Mouse (Mus musculus) left cerebral cortex, adult 9 months (tissue): ENCODE measurements around the gene Nkx2-3.

ENCODE experiments used
- DNase-seq, 2 experiments: peaks; one replicate each; pipeline ENCODE4 v3.0.0; 2022; ENCODE audit warnings: low spot score in 2 of 2

Gene Nkx2-3

GRCm38 (mm10) chr19:43605666-43606551, 6.2 kb upstream of the Nkx2-3 start:
- DNase-seq: no peak

- DNase-seq: no peak
These were observed 5.3 kb upstream of the Nkx2-3 start for GRCm38 (mm10) chr19:43606552-43607530.

DNA sequence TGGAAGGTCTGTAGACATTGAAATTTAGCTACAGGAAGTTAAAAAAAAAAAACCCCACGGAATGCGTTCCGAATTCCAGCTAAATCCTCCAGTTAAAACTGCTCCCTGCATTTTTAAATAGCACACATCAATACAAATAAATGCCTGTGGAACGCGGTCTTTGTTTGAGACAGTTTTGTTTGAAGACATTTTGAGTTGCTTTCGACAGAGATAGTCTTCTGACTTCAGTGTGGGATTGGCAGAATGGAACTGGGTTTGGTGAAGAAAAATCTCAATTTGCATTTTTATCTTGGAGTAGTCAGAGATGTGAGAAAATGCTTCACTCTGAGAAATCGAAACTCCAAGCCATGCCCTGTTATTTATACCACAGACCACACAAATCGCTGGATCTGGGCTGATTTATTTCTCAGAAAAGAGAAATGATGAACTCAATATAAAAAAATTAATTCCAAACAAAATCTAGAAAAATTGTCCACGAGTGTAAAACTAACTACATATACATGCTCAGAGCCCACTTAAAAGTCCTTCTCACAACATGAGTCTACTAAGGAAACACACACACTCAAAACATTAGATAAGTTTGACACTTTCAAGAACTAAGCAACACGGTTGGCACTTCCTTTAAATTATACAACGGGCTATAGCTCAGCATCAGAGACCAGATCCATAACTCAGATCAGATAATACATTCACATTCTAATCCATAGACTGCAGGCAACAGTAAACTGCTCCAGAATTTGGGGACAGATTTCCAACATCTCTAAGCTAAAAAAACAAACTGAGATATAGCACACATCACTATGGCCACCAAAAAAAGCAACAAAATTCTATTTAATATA, 4.1 kb upstream of the Nkx2-3 start:
- DNase-seq: no peak

GRCm38 (mm10) chr19:43608711-43609457, 3.2 kb upstream of the Nkx2-3 start:
- no peak for DNase-seq

- DNase-seq: no peak
These were observed 2.4 kb upstream of the Nkx2-3 start for GRCm38 (mm10) chr19:43609458-43610330.

- DNase-seq: no peak
These were observed 1.7 kb upstream of the Nkx2-3 start for GRCm38 (mm10) chr19:43610341-43610848.

DNA sequence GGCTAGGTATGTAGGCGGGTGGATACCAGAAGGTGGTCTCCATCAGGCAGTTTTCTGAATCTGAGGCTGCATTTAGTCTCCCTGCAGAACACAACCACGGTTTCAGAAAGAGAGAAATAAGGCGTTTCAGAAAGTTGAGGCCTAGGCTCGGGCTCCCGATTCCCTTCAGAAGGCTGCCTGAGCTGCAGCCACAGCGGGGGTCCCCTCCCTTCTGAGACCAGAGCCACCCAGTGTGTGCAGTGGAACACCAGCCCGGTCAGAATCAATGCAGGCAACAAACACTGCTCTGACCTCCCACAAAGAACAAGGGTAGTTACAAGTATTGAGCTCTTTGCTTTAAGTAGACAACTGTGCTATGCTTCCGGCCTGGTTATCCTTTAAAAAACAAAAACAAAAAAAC, 1.0 kb upstream of the Nkx2-3 start:
- no peak for DNase-seq

GRCm38 (mm10) chr19:43611561-43611960, 564 bp upstream of the Nkx2-3 start:
- DNase-seq: no peak

GRCm38 (mm10) chr19:43612501-43612971, 411 bp downstream of the Nkx2-3 start:
- no peak for DNase-seq

DNA sequence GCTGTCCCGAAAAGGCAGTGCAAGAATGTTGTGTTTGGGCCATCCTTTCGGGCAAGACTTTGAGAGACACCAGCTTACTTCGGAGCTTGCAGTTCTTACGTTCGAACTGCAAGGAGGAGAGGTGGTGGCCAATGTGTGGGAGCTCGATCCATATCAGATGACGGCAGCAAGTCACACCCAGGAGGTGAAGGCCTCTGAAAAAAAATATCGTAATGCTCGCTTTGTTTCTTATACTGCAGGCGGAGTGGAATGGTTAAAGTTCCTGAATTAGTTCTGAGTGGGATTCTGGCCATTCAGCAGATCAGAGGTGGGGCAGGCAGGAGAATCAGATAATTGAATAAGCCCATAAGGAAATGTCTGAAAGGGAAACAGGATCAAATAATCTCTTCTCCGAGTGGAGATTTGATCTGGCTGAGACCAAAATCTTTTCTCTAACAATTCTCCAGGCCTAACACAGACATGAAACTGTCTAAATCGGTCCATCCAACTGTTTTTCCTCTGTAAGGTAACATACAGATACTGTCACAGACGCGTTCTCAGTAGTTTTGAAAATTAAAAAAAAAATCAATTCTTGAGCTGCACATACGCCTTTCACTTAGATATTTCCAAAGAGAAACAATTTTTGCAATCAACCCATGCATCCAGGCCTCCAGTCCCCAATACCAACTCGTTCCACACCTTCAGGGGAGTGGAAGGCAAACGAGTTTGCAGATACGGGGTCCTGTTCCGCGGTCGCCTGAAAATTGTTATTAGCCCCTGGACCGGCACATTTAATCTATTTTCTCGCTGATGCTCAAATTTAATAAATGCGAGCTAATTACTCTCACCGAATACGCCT, 1.4 kb downstream of the Nkx2-3 start:
- DNase-seq: no peak

- DNase-seq: no peak
These were observed 2.4 kb downstream of the Nkx2-3 start for GRCm38 (mm10) chr19:43614341-43615073.

- no peak for DNase-seq
These were observed 2.9 kb downstream of the Nkx2-3 start for GRCm38 (mm10) chr19:43615074-43615445.

- DNase-seq: no peak
These were observed 3.7 kb downstream of the Nkx2-3 start for GRCm38 (mm10) chr19:43615571-43616414.

DNA sequence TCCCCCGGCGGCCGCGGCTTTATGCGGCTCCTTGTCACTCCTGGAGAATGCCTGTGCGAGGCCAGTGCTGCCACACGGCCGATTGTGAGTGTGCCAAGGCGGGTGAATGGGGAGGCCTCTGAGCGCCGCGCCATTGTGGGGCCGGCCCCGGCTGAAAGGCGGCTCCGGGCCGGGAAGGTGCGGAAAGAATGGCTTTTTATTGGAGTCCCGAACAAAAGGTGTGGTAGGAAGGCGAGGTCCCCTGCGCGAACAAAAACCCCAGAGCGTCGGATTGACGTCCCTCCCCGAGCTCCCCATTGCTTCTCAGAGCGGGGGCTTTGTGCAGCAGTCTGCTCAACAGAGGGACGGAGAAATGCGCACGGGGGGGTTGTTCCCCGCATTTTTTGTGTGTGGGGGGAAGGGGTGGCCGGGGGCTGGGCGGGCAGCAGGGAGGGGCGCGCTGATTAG, 4.3 kb downstream of the Nkx2-3 start:
- DNase-seq: no peak

- DNase-seq: no peak
These were observed 4.8 kb downstream of the Nkx2-3 start for GRCm38 (mm10) chr19:43616889-43617288.

GRCm38 (mm10) chr19:43617761-43618349, 5.7 kb downstream of the Nkx2-3 start:
- no peak for DNase-seq
